Mouse (Mus musculus) hindbrain, embryonic 12.5 days (tissue): ENCODE results near the gene Gsta3. TPM values are rescaled to one million over a fixed set of nuclear protein-coding genes. Genes with fewer than 3 reads are reported as not detected.

ENCODE experiments used
- ATAC-seq: fragments of 200-750 bp; cut with Nextera tagmentation; 2 replicates; pipeline ENCODE4 v1.8.0; 2017; ENCODE audit warnings: moderate TSS enrichment; ENCODE audit not compliant: low FRiP score
- H3K27ac ChIP-seq: fragments of 300-500 bp; sonication (generic); 2 replicates; pipeline ENCODE4 v1.5.1; 2016; ENCODE audit warnings: mild to moderate bottlenecking
- H3K27me3 ChIP-seq: fragments of 300-500 bp; sonication (generic); 2 replicates; pipeline ENCODE4 v1.6.1; 2016; ENCODE audit warnings: mild to moderate bottlenecking
- H3K36me3 ChIP-seq: fragments of 300-500 bp; sonication (generic); 2 replicates; pipeline ENCODE4 v1.6.1; 2016; ENCODE audit warnings: mild to moderate bottlenecking
- H3K4me1 ChIP-seq: fragments of 300-500 bp; sonication (generic); 2 replicates; pipeline ENCODE4 v1.6.1; 2016
- H3K4me2 ChIP-seq: fragments of 300-500 bp; sonication (generic); replicated peaks from 2 replicates; pipeline ENCODE4 v1.6.1; 2016; ENCODE audit warnings: mild to moderate bottlenecking
- H3K4me3 ChIP-seq: fragments of 300-500 bp; sonication (generic); 2 replicates; pipeline ENCODE4 v1.5.1; 2016; ENCODE audit warnings: mild to moderate bottlenecking
- H3K9ac ChIP-seq: fragments of 300-500 bp; sonication (generic); 2 replicates; pipeline ENCODE4 v1.6.1; 2016; ENCODE audit warnings: mild to moderate bottlenecking, moderate library complexity
- H3K9me3 ChIP-seq: fragments of 300-500 bp; sonication (generic); replicated peaks from 2 replicates; pipeline ENCODE4 v1.6.1; 2016; ENCODE audit warnings: mild to moderate bottlenecking
- WGBS: fragments of 180-500 bp; shearing (Covaris S2); methylation state at CpG from one replicate; pipeline ENCODE4 v1.1.7; 2016; 5-methylcytosine and 5-hydroxymethylcytosine counted together
- polyA plus RNA-seq: library from polyadenylated mRNA; unstranded; fragments of >200 nt; fragmentation: Nextera tagmentation; extraction: Ambion mirVana; gene quantifications from 2 replicates; pipeline ENCODE4 v1.2.1, GENCODE M21; 2016

Gsta3 gene
- polyA plus RNA-seq, 1 experiment from 2014 or later, result 0.53 TPM

DNA sequence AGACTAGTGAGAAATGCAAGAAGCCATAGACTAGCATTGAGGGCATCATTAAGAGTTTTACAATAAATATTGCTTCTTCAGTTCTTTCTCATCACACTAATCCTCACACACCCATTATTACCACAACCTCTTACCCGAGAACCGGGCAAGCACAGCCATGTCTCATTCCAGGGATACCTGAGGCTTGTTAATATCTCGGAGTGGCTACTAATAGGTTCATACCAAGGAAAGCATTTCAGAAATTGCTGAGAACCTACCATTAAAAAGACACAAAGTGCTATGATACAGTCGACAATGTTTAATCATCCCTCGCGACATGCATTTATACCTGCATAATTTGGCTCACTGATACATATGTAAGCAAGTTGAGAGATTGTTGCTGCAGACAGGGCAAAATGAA lies 5.0 kb upstream of the Gsta3 start:
- no peak for ATAC-seq
- H3K9ac ChIP-seq, result no peak overlapping the region
- no peak overlapping the region for H3K4me2 ChIP-seq
- H3K36me3 ChIP-seq, result no peaks in the 10 kb centered on the region
- H3K4me1 ChIP-seq, result peaks cover 4% of the 10 kb centered on the region
- no peaks in the 10 kb centered on the region for H3K9me3 ChIP-seq
- no peak overlapping the region for H3K4me3 ChIP-seq
- no peak overlapping the region for H3K27ac ChIP-seq
- 90% methylated on average over 6 of the region's 6 CpGs for WGBS
- no peaks in the 10 kb centered on the region for H3K27me3 ChIP-seq

GRCm38 (mm10) chr1:21241096-21241495 lies 707 bp downstream of the Gsta3 start:
- no peak overlapping the region for H3K9ac ChIP-seq
- no peak overlapping the region for H3K4me3 ChIP-seq
- no peaks in the 10 kb centered on the region for H3K36me3 ChIP-seq
- ATAC-seq, result no peak
- H3K4me2 ChIP-seq, result no peak overlapping the region
- H3K27me3 ChIP-seq, result no peaks in the 10 kb centered on the region
- WGBS, result 91% methylated on average over 1 of the region's 1 CpGs
- no peaks in the 10 kb centered on the region for H3K9me3 ChIP-seq
- no peak overlapping the region for H3K27ac ChIP-seq
- no peaks in the 10 kb centered on the region for H3K4me1 ChIP-seq

- ATAC-seq, result no peak
- Histone ChIP-seq H3K36me3 (no peaks in the 10 kb centered on the region), H3K4me3 (no peak overlapping the region), H3K9ac (no peak overlapping the region), H3K9me3 (no peaks in the 10 kb centered on the region), H3K4me1 (no peaks in the 10 kb centered on the region), H3K27ac (no peak overlapping the region), H3K27me3 (no peaks in the 10 kb centered on the region), H3K4me2 (no peak overlapping the region)
- 80% methylated on average over 4 of the region's 4 CpGs for WGBS
Observed at GRCm38 (mm10) chr1:21244290-21244960, 4.0 kb downstream of the Gsta3 start.

DNA sequence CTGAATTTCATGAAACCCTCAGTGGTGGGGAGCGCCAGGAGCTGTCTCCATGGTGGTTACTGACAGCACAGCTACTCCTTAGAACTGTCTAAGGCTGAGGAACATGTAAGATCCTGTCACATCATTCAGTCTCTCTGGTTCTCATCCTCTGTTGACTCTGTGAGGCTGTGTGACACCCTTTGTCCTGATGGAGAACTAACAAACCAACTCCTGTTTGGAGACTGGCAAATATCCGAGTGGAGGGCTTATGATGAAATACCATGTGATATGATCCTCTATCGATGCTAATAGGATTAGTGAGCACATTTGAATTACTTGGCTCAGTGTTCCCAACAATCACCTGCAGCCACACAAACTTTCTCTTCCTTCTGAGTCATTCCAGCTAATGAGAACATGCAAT lies 5.7 kb downstream of the Gsta3 start:
- H3K4me3 ChIP-seq, result no peak overlapping the region
- 78% methylated on average over 3 of the region's 3 CpGs for WGBS
- ATAC-seq, result no peak
- no peak overlapping the region for H3K9ac ChIP-seq
- no peak overlapping the region for H3K4me2 ChIP-seq
- no peaks in the 10 kb centered on the region for H3K36me3 ChIP-seq
- H3K27me3 ChIP-seq, result no peaks in the 10 kb centered on the region
- no peaks in the 10 kb centered on the region for H3K9me3 ChIP-seq
- no peaks in the 10 kb centered on the region for H3K4me1 ChIP-seq
- H3K27ac ChIP-seq, result no peak overlapping the region

- no peak overlapping the region for H3K4me3 ChIP-seq
- H3K27me3 ChIP-seq, result no peaks in the 10 kb centered on the region
- ATAC-seq, result no peak
- no peaks in the 10 kb centered on the region for H3K36me3 ChIP-seq
- H3K9me3 ChIP-seq, result no peaks in the 10 kb centered on the region
- H3K9ac ChIP-seq, result no peak overlapping the region
- H3K4me2 ChIP-seq, result no peak overlapping the region
- H3K27ac ChIP-seq, result no peak overlapping the region
- no peaks in the 10 kb centered on the region for H3K4me1 ChIP-seq
Observed at GRCm38 (mm10) chr1:21247896-21248295, 7.5 kb downstream of the Gsta3 start.

GRCm38 (mm10) chr1:21248560-21249390 lies 8.4 kb downstream of the Gsta3 start:
- WGBS, result 91% methylated on average over 9 of the region's 9 CpGs
- ATAC-seq, result no peak
- Histone ChIP-seq H3K4me3 (no peak overlapping the region), H3K27me3 (no peaks in the 10 kb centered on the region), H3K4me2 (no peak overlapping the region), H3K27ac (no peak overlapping the region), H3K9me3 (no peaks in the 10 kb centered on the region), H3K36me3 (no peaks in the 10 kb centered on the region), H3K9ac (no peak overlapping the region), H3K4me1 (no peaks in the 10 kb centered on the region)

DNA sequence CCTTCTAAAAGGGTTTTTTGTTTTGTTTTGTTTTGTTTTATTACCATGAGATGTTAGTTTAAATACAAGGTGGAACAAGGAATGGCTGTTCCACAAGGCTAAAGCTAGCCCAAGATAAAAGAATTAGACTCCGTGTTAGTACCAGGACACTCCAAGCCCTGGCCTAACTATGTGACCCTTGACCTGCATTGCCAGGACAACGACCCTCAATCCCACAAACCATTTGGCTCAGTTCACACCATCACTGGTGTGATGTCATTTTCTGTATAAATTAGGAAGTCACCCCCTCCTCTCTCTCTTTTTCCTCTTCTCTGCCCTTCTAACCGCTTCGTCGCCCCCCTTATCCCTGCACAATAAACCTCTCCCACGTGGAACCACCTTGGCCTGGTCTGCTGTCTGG lies 11.3 kb downstream of the Gsta3 start:
- no peak for ATAC-seq
- WGBS, result 40% methylated on average over 6 of the region's 6 CpGs
- H3K4me1 ChIP-seq, result no peaks in the 10 kb centered on the region
- no peak overlapping the region for H3K27ac ChIP-seq
- H3K27me3 ChIP-seq, result no peaks in the 10 kb centered on the region
- no peak overlapping the region for H3K9ac ChIP-seq
- no peak overlapping the region for H3K4me2 ChIP-seq
- H3K9me3 ChIP-seq, result no peaks in the 10 kb centered on the region
- H3K36me3 ChIP-seq, result no peaks in the 10 kb centered on the region
- H3K4me3 ChIP-seq, result no peak overlapping the region

GRCm38 (mm10) chr1:21252566-21253302 lies 12.3 kb downstream of the Gsta3 start:
- Histone ChIP-seq H3K9ac (no peak overlapping the region), H3K27me3 (no peaks in the 10 kb centered on the region), H3K4me1 (no peaks in the 10 kb centered on the region), H3K9me3 (no peaks in the 10 kb centered on the region), H3K4me3 (no peak overlapping the region), H3K36me3 (no peaks in the 10 kb centered on the region), H3K27ac (no peak overlapping the region), H3K4me2 (no peak overlapping the region)
- ATAC-seq, result no peak
- WGBS, result 83% methylated on average over 10 of the region's 10 CpGs

DNA sequence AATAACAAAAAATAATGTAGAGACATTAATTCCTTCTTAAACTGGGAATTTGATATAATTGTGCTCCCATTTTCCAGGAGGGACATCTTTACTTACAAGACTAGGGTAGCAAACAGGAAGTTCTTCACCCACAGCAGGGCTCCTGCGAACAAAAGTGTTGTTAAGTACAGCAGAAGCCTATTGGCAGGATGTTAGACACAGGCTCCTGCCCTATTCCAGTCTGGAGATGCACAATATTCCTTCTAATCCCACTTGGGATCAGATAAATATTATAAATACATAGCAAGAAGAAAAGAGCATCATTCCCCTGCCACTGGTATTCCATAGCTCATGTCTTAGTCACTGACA lies 12.9 kb downstream of the Gsta3 start:
- no peak for ATAC-seq
- WGBS, result 83% methylated on average over 1 of the region's 1 CpGs
- no peaks in the 10 kb centered on the region for H3K9me3 ChIP-seq
- H3K36me3 ChIP-seq, result no peaks in the 10 kb centered on the region
- H3K27me3 ChIP-seq, result no peaks in the 10 kb centered on the region
- H3K27ac ChIP-seq, result no peak overlapping the region
- H3K4me2 ChIP-seq, result no peak overlapping the region
- H3K4me3 ChIP-seq, result no peak overlapping the region
- H3K4me1 ChIP-seq, result no peaks in the 10 kb centered on the region
- H3K9ac ChIP-seq, result no peak overlapping the region

DNA sequence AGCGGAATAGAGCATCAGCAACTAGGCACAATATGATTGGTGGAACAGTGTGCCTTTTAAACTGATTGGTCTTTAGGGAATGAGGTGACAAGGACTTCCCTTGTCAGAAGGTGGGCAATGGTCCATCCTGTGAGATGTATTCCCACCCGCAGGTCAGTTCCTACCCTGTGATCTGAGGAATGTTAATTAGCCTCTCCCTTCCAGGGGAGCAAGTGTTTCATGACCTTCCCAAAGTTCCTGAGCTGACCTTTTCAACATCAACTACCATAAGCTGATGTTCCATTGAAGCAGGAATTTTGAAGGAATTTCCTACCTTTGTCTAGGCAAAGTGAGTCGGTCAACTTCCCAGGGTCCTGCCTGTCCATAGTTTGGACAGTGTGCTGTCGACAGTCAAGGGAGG lies 13.5 kb downstream of the Gsta3 start:
- Histone ChIP-seq H3K4me1 (no peaks in the 10 kb centered on the region), H3K9me3 (no peaks in the 10 kb centered on the region), H3K27ac (no peak overlapping the region), H3K9ac (no peak overlapping the region), H3K4me2 (no peak overlapping the region), H3K4me3 (no peak overlapping the region), H3K36me3 (no peaks in the 10 kb centered on the region), H3K27me3 (no peaks in the 10 kb centered on the region)
- no peak for ATAC-seq
- 77% methylated on average over 4 of the region's 4 CpGs for WGBS

- no peaks in the 10 kb centered on the region for H3K4me1 ChIP-seq
- WGBS, result 91% methylated on average over 7 of the region's 7 CpGs
- H3K36me3 ChIP-seq, result no peaks in the 10 kb centered on the region
- H3K9me3 ChIP-seq, result no peaks in the 10 kb centered on the region
- H3K9ac ChIP-seq, result no peak overlapping the region
- no peak overlapping the region for H3K27ac ChIP-seq
- no peak for ATAC-seq
- no peaks in the 10 kb centered on the region for H3K27me3 ChIP-seq
- no peak overlapping the region for H3K4me3 ChIP-seq
- H3K4me2 ChIP-seq, result no peak overlapping the region
Observed at GRCm38 (mm10) chr1:21255625-21256345, 15.4 kb downstream of the Gsta3 start.

DNA sequence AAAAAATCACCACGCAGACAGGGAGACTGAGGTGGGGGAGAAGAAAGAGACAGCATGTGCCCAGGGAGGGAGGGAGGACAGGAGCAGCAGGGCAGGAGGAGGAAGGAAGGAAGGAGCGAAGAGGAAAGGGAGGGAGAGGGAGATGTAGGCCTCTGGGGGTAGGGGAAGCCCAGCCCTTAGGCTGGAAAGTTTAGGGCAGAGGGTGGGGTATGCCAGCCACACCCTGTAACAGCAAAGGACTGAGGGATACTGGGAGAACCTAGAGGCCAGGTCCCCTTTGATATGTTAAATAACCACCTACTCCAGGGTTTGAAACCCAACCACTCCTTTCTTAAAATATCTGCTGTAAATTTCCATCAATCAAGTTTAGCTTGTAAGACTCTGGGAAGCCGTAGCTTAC lies 16.0 kb downstream of the Gsta3 start:
- H3K4me2 ChIP-seq, result no peak overlapping the region
- no peak overlapping the region for H3K4me3 ChIP-seq
- H3K9ac ChIP-seq, result no peak overlapping the region
- H3K27me3 ChIP-seq, result no peaks in the 10 kb centered on the region
- H3K9me3 ChIP-seq, result no peaks in the 10 kb centered on the region
- no peak for ATAC-seq
- no peak overlapping the region for H3K27ac ChIP-seq
- no peaks in the 10 kb centered on the region for H3K36me3 ChIP-seq
- WGBS, result 63% methylated on average over 3 of the region's 3 CpGs
- no peaks in the 10 kb centered on the region for H3K4me1 ChIP-seq
